Mouse (Mus musculus) cerebellum, adult 11 months (tissue): ENCODE data around the gene Cars.

Source experiments
- DNase-seq: peaks from one replicate; pipeline ENCODE4 v3.0.0; 2022

Gene Cars

DNA sequence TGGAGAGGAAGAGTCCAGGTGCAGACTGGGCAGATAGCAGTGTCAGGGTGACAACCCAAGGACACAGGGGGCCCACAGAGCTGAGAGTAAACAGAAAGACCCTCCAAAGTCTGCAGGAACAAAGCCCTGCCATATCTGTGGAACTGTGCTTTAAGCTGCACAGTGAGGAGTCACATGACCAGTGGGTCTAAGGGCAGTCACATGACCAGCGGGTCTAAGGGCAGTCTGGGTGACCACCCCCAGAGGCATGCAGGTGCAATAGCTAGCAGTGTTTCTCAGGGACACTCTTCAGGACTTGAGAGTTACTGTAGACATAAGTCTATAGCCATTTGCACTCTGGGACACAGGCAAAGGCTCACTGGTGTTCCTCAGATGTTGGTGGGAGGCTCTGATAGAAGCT, 90.3 kb downstream of the Cars start:
- no peak for DNase-seq
